Mouse (Mus musculus) retina, adult 2 months (tissue): Measurements from ENCODE around the gene Gm21964.

Source experiments
- DNase-seq: peaks from one replicate; pipeline ENCODE4 v3.0.0-alpha.2; 2012; ENCODE audit warnings: low read depth, low spot score

Gm21964 gene

DNA sequence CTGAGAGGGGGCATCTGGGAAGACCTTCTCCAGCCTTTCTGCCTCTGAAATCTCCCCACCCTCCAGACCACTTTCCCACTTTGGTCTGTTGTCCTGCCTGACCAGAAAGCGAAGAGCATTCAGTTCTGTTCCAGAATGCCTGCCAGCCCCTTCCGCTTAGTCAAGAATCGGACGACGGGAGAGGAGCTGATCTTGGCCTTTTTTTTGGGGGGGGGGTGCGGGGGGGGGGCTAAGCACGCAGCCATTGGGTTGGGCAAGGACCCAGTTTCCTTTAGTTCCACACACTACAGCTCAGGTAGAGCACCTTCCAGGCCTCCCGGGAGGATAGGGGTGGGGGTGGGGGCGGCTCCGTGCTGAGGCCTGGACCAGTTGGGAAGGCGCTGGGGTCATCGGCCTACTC lies at the start of gene Gm21964:
TSS of gene Gm21964 (plus strand) at position 301 of the 400 bp plus-strand sequence.
- DNase-seq, result no peak

DNA sequence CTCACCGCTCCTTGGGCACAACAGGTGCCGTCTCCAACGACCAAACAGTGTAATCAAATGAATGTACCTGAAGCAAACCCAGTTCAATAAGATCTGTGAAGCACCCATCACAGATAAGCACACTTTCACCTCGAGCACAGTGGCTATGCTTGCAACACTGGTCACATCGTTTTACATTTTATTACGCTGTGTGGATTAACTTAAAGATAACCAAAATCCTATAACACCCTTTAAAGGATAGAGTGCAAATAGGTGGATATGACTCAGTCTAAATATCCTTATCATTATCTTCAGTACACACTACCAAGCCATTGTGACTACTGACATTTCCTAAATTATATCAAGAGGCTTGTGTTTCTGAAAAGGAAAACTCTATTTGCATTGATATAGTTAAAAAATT lies 49.8 kb upstream of the Gm21964 start:
- no peak for DNase-seq

DNA sequence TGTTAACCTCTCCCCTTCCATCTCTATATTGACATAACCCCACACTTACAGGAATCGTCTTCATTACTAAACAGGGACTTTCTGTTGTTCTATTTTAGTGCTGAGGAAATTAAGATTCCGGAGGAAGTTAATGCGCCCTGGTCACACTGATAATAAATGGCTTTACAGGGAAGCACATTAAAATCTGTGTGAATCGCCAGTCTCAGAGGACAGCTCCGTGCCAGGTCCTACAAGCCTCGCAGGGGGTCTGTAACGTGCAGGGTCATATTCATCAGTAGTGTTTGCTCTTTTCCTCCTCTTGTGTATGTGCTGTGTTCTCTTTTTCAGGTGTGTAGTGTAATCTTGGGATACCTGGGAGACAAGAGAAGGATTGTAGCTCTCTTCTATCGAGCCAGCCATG lies 42.8 kb upstream of the Gm21964 start:
- DNase-seq, result no peak

DNA sequence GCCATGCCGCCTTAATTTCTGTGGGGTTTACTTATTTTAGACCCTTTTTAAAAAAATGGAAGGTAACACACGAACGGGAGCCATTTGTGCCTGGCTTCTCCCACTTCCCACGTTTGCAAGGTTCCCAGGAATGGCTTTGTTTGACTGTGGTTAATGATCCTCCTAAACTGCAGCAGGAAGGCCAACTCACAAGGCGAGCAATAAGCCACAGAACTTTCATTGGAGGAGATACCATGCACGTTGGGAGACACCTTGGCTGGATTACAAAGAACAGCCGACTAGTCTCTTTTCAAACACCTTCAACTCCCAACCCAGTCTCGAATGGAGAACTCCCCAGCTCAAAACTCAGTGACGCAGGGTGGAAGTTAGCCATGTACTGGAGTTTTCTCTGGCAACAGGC lies 36.8 kb upstream of the Gm21964 start:
- DNase-seq, result no peak

DNA sequence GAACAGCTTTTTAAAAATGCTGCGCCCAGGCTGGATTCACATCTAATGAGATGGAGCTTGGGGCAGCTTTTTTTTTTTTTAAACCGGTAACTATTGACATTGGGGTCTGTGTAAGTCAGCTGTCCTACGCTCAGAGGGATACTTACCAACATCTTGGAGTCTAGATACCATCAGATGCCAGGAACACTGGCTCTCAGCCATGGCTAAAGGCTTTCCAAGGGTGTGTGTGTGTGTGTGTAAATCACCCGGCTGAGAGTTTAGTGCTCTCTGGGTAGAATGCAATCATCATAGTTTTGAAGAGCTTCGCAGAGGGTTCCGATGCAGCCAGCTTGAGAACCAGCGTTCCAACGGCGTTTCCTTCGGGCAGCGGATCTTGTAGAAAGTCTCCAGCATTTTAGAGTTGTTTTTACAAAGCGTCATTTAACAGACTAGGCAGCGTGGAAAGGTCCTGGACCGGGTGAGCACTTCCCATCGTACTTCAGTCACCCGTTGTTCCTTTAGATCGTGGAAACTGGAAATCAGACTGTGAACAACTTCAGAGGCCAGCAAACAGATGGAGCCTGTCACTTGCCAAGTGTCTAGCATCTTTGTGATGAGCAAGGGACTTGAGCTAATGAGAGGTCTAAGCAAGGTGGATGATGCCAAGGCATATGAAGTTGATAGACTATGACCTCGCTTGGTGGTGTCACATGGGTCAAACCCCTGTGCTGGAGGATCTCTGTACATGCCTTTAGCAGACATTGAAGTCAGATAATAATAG lies 36.2 kb upstream of the Gm21964 start:
- no peak for DNase-seq

DNA sequence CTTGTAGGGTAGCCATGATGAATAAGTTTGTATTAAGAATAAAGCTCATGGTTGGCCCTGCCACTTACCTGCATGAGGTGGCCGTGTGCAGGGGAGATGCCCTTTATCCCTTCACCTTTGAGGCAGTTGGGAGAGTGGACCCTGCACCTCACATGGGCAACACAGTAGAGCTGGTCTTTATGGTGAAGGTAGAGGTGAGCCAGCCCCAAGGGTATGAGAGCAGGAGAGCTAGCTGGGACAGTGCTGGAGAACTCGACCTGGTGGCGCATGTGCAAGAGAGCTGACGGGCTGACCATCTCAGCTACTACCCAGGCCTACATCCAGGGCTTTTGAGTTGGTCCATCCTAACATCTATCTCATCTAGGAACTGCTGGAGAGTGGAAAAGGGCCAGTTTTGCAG lies 35.3 kb upstream of the Gm21964 start:
- no peak for DNase-seq

DNA sequence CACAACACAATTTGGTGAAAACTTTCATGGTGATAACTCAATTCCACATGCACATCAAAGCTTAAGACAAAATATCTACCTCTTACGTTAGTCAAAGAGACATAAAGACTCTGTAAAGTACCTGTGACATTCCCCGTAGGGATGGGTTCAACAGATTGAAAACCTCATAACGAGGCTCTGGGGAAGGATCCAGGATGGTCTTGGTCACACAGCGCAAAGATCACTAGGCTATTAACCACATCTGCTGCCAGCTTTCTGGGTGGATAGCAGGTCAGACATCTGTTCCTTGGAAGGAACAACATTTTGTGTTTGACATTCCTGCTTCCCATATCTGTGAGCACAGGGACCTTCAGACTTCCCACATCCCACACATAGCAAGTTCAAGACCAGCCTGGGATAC lies 31.3 kb upstream of the Gm21964 start:
- no peak for DNase-seq

DNA sequence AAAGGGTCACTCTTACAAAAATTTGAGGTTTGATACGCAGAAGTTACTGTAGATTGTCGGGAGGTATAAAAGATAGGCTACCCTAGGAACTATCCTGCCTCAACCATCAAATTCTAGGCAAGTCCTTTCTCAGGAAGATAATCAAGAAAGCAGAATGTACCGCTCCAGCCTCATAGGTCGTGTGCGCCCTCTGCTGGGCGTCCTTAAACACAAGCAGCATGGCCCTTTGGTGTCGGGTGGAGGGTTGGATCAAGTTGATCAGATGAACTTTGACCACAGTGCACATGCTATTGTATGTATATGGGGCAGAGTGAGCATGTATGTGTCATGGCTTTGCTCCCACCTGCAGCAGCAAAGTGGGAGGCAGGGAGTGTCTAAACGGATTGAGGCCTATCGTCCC lies 29.4 kb upstream of the Gm21964 start:
- DNase-seq, result peak; percentile 54

DNA sequence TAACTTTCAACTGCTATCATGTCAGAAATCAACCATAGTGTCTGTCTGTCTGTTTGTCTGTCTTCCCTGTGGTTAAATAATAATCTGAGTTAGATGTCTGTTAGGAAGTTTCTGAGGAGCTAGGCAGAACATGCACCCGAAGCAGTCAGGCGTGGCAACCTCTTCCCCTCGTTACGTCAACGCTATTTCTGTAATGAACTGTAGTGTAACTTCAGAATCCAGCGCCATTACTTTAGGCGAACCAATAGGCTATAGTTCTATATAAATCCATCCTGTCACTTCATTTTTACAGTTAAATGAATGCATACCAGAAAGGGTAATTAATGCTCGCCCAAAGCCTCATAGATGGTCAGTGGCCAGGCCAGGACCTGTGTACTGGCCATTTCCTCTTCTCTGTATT lies 26.5 kb upstream of the Gm21964 start:
- DNase-seq, result no peak

DNA sequence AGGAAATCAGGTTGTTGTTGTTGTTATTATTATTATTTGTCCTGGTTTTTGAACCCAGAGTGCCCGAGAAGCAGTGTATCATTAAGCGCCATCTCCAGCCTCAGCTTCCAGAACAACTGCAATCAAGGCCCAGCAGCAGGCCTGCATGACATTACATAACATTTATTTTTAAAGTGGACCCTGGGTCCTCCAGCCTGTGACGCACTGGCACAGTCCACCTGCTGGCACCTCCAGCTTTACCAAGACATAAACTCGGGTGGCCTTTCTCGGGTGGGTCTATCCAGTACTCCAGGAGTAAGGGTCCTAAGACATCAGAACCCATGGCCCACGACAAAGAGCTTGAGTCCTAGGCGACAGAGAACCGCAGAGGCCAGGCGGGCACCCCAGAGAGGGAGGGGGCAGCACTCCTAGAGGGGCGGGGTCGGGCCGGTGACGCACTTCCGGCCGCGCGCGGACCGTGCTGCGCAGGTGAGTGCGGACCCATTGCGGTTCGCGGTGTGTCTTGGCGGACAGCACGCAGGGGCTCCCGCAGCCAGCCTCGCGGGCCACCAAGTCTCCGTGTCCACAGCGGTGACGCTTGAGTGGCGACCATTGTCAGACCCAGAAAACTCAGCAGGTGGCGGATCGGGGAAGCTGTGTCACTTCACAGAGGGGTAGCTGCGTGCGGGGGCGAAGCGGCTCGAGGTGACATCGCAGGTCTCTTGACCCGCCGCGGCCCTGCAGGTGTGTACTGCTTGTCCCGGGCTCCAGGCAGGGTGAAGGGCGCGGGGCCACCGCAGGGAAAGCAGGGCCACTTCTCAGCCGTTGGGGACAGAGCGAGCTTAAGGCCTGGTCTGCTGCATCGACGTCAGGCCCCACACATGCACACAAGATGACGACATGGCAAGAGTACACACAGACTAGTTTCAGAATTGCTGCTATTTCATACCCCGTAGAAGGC lies 21.5 kb upstream of the Gm21964 start, which contains the start of gene Zfp612:
TSS of gene Zfp612 (plus strand) at position 465 of the 940 bp plus-strand sequence.
- DNase-seq, result peak; percentile 64

DNA sequence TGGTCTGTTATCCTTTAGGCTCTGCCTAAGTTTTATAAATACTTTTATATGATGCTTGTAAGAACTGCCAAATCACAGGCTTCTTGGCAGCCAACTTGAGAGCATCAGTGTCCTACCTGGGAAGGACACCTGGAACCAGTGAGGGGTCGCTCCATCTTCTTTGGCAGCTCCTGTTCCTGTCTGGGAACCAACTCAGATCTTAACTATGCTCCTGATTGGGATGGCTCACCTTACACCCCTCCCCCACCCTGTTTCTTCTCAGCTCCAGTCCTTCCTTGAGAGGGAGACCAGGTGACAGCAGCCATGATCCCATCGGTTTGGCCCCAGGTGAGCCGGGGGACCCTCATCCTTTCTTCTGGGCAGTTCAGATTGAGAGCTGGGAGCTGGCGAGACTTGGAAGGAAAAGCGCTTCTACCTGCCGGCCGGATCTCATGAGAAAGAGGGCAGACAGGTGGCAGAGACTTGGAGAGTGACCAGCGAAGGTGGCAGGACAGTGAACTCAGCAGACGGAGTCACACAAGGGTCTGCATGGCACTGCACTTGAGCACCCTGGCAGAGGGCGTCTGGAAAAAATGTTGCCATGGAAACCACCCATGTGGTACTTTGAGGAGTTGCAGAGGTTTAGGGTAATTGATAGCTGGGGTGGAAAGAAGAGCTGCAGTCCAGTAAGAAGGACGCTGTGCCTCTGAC lies 18.4 kb upstream of the Gm21964 start:
- no peak for DNase-seq

DNA sequence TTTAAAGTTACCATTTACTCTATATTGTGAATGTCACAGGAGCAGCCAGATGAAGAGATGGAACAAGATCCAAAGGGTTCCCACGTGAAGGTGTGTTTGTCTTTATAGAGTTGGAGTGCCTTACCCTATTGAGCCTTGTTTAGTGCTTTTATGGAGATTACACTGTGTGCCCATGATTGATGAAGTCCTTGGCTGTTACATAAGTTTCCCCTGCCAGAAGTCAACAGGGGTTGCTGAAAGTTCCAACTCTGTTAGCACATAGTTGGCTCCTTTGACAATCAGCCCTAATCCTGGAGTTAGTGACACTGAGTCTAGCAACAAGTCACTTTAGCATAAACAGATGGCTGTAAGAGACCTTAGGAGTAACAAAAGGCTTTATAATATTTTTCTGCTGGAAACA lies 9.1 kb upstream of the Gm21964 start:
- DNase-seq, result no peak

DNA sequence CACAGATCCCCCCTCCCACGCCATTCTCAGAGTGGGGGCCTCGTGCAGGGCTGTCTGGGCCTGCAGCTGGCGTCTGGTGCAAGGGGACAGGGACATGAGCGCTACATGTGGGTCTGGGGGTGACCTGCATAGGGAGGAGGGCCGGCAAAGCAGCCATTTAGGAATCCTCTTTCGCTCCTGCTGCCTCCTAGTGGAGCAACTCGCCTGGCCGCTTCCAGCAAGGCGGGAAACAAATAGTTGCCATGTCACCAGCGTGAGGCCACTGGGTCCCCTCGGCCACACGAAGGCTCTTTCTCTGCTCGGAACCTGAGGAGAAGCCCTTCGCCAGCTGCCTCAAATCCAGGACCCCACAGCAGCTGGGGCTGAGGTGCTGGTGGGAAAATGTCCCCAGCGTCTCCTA lies 669 bp downstream of the Gm21964 start:
- DNase-seq, result no peak

DNA sequence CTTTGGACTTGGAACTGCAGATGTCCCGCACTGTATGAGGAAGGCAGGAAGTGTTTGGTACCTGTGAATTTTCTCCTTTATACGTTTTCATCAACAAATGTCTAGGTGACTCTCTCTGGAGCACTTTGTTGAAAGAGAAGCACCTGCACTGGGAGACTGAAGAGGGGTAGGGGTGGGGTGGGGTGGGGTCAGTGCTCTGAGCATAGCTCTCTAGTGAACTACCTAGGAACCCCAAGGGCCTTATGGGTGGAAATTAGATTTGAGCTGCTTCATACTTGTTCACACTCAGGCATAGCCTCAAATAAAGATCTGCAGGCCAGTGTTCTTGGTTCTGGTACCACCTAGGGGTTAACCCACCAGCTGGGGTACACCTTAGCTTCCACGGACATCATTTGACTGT lies 1.6 kb downstream of the Gm21964 start, which contains the start of gene Gm17720:
TSS of gene Gm17720 (minus strand) at position 101 of the 400 bp plus-strand sequence.
- DNase-seq, result no peak

DNA sequence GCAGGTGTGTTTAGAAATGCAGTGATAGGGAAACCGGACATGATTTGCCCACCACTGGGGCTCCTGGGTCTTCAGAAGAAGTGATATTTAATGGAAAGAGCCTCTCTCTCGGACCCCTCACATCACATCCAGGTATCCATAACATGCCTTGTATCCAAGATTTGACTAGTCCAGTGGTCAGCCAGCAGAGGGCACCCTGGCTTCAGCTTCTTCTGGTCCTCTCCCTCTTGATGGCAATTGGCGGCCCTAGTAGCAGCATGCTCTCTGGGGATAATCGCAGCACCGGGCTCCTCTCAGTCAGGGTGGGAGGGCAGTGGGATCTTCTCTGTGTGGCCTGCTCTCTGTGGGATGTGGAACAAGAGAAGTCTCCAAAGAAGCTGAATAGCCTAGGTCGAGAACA lies 18.7 kb downstream of the Gm21964 start:
- DNase-seq, result peak; percentile 33

DNA sequence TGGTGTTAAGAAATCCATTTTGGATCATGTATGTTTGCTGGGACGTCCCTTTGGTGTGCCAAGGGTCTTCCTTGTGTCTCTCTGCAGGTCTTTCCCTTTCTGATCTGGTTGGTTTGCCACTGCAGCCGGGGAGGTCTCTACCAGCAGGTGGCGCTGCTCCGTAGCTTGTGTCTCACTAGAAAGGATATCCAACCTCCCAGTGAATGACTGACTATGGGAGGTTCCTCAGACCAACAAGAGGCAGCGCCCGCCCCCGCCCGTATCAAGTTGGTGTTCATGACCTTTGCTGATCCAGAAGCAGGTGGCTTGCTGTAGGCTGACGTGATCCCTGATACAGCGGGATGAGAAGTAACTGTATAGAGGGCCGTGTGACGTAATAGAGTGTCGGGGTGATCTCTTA lies 29.5 kb downstream of the Gm21964 start:
- peak; percentile 52 for DNase-seq

DNA sequence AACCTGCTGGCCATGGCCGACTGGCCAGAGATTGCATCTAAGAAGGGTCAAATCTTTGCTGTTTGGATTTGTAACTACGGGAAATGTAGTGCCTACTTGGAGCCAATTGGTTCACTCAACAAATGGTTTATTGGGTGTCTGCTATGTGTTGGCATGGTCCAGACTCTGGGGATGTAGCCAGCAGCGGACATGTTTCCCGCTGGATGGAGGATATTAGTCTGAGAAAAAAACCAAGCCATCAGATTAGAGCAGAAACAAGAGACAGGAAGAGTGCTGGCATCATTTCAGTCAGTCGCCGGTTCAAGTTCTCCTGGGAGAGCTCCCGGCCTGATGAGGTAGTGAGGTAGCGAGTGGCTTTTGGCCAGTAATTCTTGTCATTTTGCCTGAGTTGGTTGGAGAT lies 33.2 kb downstream of the Gm21964 start:
- no peak for DNase-seq

DNA sequence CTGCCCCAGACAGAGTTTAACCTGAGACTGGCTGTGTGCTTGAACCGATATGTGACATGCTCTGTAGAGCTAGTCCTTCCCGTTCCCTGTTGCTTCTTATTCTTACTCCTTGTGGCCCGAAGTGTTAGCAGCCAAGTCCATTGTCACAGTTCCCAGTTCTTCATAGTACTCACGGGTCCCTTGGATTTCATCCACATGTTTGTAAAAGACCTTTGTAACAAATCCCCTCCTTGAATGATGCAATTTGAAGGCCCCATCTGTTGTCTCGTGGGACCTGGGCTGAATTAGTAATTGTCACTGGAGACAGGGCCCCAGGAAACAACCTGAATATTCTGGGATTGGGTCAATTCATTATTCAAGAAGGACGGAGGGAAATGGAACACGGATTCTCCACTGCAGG lies 34.5 kb downstream of the Gm21964 start:
- DNase-seq, result no peak

DNA sequence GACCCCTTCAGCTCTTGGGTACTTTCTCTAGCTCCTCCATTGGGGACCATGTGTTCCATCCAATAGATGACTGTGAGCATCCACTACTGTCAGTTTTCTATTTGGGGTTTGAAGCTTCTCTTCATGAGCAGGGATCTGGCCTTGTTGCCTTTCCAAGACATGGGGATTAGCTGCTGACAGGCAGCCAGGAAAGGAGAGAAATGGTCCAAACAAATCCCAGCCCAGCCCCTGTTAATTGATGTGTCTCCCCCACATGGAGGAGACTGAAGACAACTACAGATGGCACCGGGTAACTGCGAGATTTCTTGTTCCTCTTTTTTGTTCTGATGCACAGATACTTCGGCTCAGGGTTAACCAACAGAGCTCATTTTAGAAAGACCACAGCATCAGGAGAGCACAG lies 39.1 kb downstream of the Gm21964 start:
- DNase-seq, result no peak

DNA sequence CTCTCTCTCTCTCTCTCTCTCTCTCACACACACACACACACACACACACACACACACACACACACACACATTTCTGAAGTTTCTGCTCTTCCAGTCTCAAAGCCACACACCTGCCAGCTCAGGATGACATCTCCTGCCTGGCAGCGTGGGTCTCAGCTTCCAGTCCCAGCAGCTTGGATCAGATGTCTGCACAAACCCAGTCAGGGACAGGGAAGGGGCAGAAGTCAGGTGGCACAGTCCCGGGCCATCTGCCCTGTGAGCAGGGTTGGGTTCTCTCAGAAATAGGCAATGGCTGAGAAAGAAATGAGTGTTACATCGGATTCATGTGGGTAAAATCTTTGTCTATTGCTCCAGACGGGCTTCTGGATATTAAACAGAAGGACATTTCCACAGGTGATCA lies 39.8 kb downstream of the Gm21964 start:
- no peak for DNase-seq

DNA sequence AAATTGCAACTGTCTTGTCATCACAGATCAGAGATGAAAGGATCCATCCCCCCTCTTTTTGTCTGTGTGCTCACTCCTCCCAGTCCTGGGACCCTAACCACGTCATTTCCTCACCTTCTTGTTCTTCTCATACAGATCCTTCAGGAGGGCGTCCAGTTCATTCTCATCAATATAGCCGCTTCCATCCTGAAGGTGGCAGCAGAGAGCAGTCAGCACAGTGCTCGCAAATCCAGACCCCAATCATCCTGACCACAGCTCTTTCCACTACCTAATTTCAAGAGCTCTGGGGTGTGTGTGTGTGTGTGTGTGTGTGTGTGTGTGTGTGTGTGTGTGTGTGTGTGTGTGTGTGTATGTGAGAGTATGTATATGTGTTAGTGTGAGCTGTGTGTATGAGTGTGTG lies 44.5 kb downstream of the Gm21964 start:
- peak; percentile 45 for DNase-seq

DNA sequence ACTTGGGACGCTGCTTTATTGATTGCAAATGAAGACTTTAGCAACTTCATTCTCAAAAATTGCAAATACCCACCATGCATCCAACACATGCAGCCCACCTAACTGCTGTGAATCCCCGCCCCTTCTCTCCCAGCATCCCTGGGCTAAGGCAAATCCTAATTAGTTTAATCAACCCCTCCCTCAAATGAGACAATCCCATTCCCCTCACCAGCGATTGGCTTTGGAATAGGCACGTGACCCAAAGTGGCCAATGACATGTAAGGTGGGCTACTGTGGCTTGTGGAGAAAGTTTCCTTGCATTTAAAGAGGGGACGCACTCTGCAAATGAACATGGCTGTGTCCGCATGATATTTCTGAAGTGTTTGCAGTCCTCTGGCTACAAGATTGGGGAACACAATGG lies 51.9 kb downstream of the Gm21964 start:
- DNase-seq, result no peak
